Mouse (Mus musculus) liver, embryonic 15.5 days (tissue): ENCODE data around the gene 2610028H24Rik. TPM values are rescaled to one million over a fixed set of nuclear protein-coding genes. Genes with fewer than 3 reads are reported as not detected.

Experiments used
- ATAC-seq: fragments of 200-750 bp; cut with Nextera tagmentation; 2 replicates; pipeline ENCODE4 v1.8.0; 2017; ENCODE audit warnings: moderate number of reproducible peaks, mild to moderate bottlenecking, moderate library complexity; ENCODE audit not compliant: insufficient read depth
- H3K27ac ChIP-seq: fragments of 300-500 bp; sonication (generic); replicated peaks from 2 replicates; pipeline ENCODE4 v1.5.1; 2015; ENCODE audit warnings: mild to moderate bottlenecking, inconsistent platforms
- H3K27me3 ChIP-seq: fragments of 300-500 bp; sonication (generic); 2 replicates; pipeline ENCODE4 v1.6.1; 2015; ENCODE audit warnings: mild to moderate bottlenecking, inconsistent platforms
- H3K36me3 ChIP-seq: fragments of 300-500 bp; sonication (generic); replicated peaks from 2 replicates; pipeline ENCODE4 v1.6.1; 2015; ENCODE audit warnings: moderate library complexity, mild to moderate bottlenecking, inconsistent platforms
- H3K4me1 ChIP-seq: fragments of 300-500 bp; sonication (generic); replicated peaks from 2 replicates; pipeline ENCODE4 v1.6.1; 2015; ENCODE audit warnings: inconsistent platforms
- H3K4me2 ChIP-seq: fragments of 300-500 bp; sonication (generic); 2 replicates; pipeline ENCODE4 v1.6.1; 2015; ENCODE audit warnings: moderate library complexity, mild to moderate bottlenecking, inconsistent platforms
- H3K4me3 ChIP-seq: fragments of 300-500 bp; sonication (generic); replicated peaks from 2 replicates; pipeline ENCODE4 v1.5.1; 2015; ENCODE audit warnings: mild to moderate bottlenecking, inconsistent platforms
- H3K9ac ChIP-seq: fragments of 300-500 bp; sonication (generic); 2 replicates; pipeline ENCODE4 v1.6.1; 2015; ENCODE audit warnings: moderate library complexity, mild to moderate bottlenecking, inconsistent platforms
- H3K9me3 ChIP-seq: fragments of 300-500 bp; sonication (generic); replicated peaks from 2 replicates; pipeline ENCODE4 v1.6.1; 2016; ENCODE audit warnings: inconsistent platforms
- WGBS: fragments of 180-500 bp; shearing (Covaris S2); methylation state at CpG from one replicate; pipeline ENCODE4 v1.1.7; 2015; ENCODE audit warnings: mixed read lengths; ENCODE audit not compliant: insufficient replicate concordance; 5-methylcytosine and 5-hydroxymethylcytosine counted together
- polyA plus RNA-seq: library from polyadenylated mRNA; unstranded; fragments of >200 nt; fragmentation: Nextera tagmentation; extraction: Ambion mirVana; gene quantifications from 2 replicates; pipeline ENCODE4 v1.2.1, GENCODE M21; 2015

Gene 2610028H24Rik
- not detected in 2 replicates for polyA plus RNA-seq

DNA sequence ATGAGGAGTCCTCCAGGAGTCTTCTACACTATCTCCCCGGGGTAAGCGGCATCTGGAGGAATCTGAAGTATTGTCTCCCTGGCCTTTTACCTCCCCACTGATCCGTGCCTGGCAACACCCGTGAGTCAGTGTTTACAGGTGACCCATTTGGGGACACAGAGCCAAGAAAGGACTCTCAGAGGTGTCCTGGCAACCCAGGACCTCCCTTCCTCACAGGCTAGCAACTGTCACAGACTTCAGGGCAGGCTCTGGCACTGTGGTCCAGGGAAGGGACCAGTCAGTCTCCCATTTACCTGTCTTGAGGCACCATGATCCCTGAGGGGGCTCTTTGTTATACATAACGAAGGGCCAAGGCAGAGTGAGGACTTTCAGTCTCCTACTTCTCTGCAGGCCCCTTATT, at the start of gene 2610028H24Rik:
Gene 2610028H24Rik (plus strand): TSS at position 231 of the 400 bp plus-strand sequence.
- ATAC-seq, result no peak
- Histone ChIP-seq H3K4me1 (peaks cover 29% of the 10 kb centered on the region), H3K9ac (no peak within 1 kb of the TSS), H3K4me2 (no peak within 1 kb of the TSS), H3K27me3 (no peaks in the 10 kb centered on the region), H3K36me3 (no peaks in the 10 kb centered on the region), H3K27ac (no peak within 1 kb of the TSS), H3K9me3 (no peaks in the 10 kb centered on the region), H3K4me3 (no peak within 1 kb of the TSS)
- WGBS, result 59% methylated on average over 5 of the region's 5 CpGs

DNA sequence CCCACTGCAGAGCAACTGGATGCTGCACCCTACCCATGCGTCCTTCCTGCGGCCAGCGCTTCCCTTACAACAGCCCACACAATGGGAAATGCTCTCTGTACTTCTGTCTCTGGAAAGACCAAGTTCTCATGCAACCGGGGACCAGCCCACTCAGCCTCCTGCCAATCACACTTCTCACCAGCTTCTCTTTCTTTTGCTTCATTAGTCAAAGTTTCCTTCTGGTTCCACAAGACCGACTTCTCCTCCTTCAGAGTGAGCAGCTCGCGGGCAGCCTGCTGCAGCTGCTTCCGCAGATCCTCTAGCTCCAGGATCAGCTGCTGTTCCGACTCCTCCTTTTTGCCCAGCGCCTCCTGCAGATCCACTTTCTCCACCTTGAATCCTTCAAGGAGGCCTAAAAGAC, 40.4 kb upstream of the 2610028H24Rik start:
- Histone ChIP-seq H3K36me3 (peaks cover 89% of the 10 kb centered on the region), H3K27me3 (no peaks in the 10 kb centered on the region), H3K9me3 (no peaks in the 10 kb centered on the region), H3K4me3 (no peak overlapping the region), H3K4me1 (no peaks in the 10 kb centered on the region), H3K9ac (no peak overlapping the region), H3K4me2 (no peak overlapping the region), H3K27ac (no peak overlapping the region)
- WGBS, result 87% methylated on average over 10 of the region's 10 CpGs
- ATAC-seq, result no peak

DNA sequence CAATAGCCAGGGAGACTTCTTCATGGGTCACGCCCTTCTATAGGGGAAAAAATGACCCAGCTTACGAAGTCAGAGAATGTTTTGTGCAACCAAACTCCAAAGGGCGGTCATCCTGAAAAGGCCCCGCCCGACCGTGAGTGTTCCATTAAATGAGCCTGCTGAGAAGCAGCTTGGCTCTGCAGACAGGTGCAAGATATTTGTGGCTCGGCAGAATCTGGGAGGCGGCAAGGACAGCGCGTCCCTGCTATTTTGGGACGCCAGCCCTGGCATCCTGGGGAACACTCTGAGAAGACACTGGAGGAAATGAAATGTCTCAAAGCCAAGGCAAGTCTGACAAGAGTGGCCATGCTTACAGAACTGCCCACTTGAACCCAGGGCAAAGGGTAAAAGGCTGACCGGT, 32.1 kb upstream of the 2610028H24Rik start:
- ATAC-seq, result no peak

DNA sequence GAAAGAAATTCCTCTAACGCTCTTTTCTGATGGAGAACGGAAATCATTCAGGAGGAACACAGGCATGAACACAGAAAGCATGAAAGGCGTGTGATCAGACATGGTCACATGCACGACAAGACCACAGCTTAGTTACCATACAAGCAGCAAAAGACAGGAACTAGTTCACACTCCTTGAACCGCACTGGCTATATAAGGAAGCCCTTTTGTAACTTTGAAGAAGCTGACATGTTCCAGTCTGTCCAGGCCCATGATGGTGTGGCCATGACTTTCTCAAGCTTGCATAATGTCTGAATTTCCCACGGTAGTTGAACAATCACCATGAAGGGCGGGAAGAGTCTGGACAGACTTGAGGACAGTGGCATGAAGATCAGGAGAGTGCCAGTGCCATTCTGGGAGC, 23.2 kb upstream of the 2610028H24Rik start:
- Histone ChIP-seq H3K9ac (no peak overlapping the region), H3K4me2 (no peak overlapping the region), H3K27ac (no peak overlapping the region), H3K4me3 (no peak overlapping the region), H3K9me3 (no peaks in the 10 kb centered on the region), H3K36me3 (peaks cover 96% of the 10 kb centered on the region), H3K4me1 (no peaks in the 10 kb centered on the region), H3K27me3 (no peaks in the 10 kb centered on the region)
- 79% methylated on average over 7 of the region's 7 CpGs for WGBS
- no peak for ATAC-seq

More for the DNA sequence above, 32.1 kb upstream of the 2610028H24Rik start:
- no peak overlapping the region for H3K27ac ChIP-seq
- no peak overlapping the region for H3K4me2 ChIP-seq
- no peak overlapping the region for H3K4me3 ChIP-seq
- no peaks in the 10 kb centered on the region for H3K4me1 ChIP-seq
- H3K9ac ChIP-seq, result no peak overlapping the region
- H3K36me3 ChIP-seq, result peaks cover 99% of the 10 kb centered on the region
- 89% methylated on average over 12 of the region's 12 CpGs for WGBS
- H3K27me3 ChIP-seq, result no peaks in the 10 kb centered on the region
- H3K9me3 ChIP-seq, result no peaks in the 10 kb centered on the region

DNA sequence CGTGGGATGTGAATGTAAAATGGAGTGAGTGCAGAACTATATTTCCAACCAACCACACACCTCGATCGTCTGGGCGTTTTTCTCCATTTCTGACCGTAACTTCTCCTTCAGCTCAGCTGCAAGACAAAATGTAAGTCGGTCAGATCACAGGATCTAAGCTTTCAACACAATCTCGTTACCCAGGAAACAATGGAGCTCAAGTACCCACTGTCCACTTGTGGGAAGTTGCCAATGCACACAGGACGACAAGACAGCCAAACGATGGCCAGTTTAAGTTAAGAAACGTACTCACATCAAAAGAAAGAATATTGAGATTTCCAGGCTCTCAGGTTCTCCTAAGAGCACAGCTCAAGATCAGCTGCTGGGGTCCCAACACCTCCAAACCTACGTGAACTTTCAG, 15.0 kb upstream of the 2610028H24Rik start:
- Histone ChIP-seq H3K4me1 (no peaks in the 10 kb centered on the region), H3K36me3 (peaks cover 100% of the 10 kb centered on the region), H3K4me3 (no peak overlapping the region), H3K27me3 (no peaks in the 10 kb centered on the region), H3K9ac (no peak overlapping the region), H3K4me2 (no peak overlapping the region), H3K27ac (no peak overlapping the region), H3K9me3 (no peaks in the 10 kb centered on the region)
- 84% methylated on average over 11 of the region's 11 CpGs for WGBS
- ATAC-seq, result no peak

DNA sequence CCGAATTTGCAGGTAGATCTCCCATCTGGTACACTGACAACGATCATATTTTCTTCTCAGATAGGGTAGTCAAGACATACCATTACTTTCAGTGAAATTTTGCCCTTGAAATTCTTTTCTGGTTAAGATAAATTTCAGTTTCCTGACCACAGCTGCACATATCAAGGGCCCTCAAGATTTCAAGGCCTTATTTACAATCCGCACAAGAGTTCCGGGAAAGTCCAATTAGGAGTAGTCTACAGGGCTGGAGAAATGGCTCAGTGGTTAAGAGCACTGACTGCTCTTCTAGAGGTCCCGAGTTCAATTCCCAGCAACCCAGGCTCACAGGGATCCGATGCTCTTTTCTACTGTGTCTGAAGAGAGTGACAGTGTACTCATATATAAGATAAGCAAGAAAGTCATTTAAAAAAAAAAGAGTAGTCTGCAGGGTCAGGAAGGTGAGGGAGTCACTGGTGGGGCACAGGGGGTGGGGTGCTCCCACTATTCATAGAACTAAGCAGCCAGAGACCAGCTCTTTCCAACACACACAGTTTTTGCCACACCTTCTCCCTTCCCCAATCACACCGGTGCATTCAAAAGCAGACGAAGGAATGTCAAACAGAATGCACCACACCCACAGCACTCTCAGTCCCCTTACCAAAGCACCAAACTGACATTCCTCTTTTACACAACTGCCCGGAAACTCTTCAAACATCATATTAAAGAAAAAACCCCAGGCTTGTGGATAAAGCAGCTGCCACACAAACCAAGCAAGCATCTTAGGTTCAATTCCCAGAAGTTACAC, 9.6 kb upstream of the 2610028H24Rik start:
- H3K4me2 ChIP-seq, result no peak overlapping the region
- H3K27me3 ChIP-seq, result no peaks in the 10 kb centered on the region
- no peak for ATAC-seq
- H3K9ac ChIP-seq, result no peak overlapping the region
- H3K4me3 ChIP-seq, result no peak overlapping the region
- no peak overlapping the region for H3K27ac ChIP-seq
- H3K36me3 ChIP-seq, result peaks cover 62% of the 10 kb centered on the region
- H3K4me1 ChIP-seq, result peaks cover 29% of the 10 kb centered on the region
- 82% methylated on average over 9 of the region's 9 CpGs for WGBS
- H3K9me3 ChIP-seq, result no peaks in the 10 kb centered on the region

DNA sequence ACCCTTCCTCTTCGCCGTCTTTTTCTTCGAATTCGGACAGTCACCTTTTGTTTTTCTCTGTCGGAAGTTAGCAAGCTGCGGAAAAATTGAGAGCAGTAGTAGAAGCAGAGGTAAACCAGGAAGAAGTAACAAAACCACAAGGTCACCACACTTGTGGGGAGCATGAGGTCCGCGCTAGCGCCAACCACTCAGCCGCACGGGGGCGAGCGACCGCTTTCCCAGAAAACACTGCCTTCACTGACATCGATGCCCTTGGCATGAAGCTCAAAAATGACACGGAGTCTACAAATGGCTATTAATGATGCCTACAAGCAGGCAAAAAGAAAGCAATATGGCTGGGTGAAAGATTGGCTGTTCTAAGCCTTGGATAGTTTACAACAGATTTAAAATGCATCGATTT, 8.6 kb upstream of the 2610028H24Rik start, which contains the start of gene AC141477.1:
Gene AC141477.1 (minus strand): TSS at position 164 of the 400 bp plus-strand sequence.
- no peaks in the 10 kb centered on the region for H3K27me3 ChIP-seq
- H3K9me3 ChIP-seq, result no peaks in the 10 kb centered on the region
- WGBS, result 88% methylated on average over 17 of the region's 17 CpGs
- peak within 1 kb of the TSS; percentile 84 for H3K4me2 ChIP-seq
- H3K4me3 ChIP-seq, result peak within 1 kb of the TSS; percentile 81
- peaks cover 52% of the 10 kb centered on the region for H3K36me3 ChIP-seq
- ATAC-seq, result no peak
- peaks cover 32% of the 10 kb centered on the region for H3K4me1 ChIP-seq
- 0 out of 2 replicates have a peak within 1 kb of the TSS, but pooled peaks have one; percentile 80 for H3K9ac ChIP-seq
- H3K27ac ChIP-seq, result no peak within 1 kb of the TSS

DNA sequence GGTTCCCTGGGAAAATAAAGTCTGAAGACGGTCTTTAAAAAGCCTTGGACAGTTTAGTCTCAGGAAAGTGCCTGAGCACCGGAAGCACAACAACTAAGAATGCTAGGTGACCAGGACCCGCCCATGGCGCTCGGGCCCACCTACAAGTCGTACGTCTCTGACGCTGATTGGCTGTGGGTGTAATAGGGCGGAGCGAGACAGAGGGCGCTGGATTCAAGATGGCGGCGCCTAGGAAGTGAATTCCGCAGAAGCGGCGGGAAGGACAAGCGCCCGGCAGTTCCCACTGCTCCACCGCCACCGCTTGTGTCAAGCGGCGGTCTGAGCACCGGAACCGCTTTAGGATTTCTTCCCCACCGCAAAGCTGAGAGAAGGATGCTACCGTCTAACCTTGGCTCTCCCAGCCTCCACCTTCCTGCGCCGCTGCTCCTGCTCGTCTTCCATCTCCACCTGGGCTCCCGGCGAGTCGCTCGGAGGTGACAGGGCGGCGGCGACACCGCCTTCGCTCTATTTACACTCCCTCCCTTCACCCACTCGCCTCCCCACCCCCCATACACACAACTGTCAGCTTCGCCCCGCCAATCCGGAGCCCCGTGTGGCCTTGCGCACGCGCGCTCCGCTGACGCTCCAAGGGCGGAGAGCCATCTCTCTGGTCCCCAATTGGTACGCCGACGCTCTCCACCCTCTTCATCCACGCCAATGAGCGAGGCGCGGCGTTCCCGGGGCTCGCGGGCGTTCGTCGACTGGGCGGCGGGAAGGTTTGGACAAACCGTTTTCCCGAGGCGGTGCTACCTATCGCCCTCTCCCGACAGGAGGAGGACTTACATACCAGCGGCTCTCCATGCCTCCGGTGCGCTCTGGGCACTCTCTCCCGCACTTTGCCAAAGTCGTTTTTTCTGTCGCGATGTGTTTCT, 6.4 kb upstream of the 2610028H24Rik start, which contains the start of gene Pcnt:
Gene Pcnt (minus strand): TSS at position 609 of the 911 bp plus-strand sequence.
- H3K36me3 ChIP-seq, result peaks cover 30% of the 10 kb centered on the region
- peak; percentile 98 for ATAC-seq
- H3K4me1 ChIP-seq, result peaks cover 53% of the 10 kb centered on the region
- H3K27ac ChIP-seq, result peak within 1 kb of the TSS; percentile 97
- peak within 1 kb of the TSS; percentile 80 for H3K9ac ChIP-seq
- under 1% methylated on average over 78 of the region's 78 CpGs for WGBS
- H3K27me3 ChIP-seq, result no peaks in the 10 kb centered on the region
- no peaks in the 10 kb centered on the region for H3K9me3 ChIP-seq
- H3K4me2 ChIP-seq, result peak within 1 kb of the TSS; percentile 84
- H3K4me3 ChIP-seq, result peak within 1 kb of the TSS; percentile 81

DNA sequence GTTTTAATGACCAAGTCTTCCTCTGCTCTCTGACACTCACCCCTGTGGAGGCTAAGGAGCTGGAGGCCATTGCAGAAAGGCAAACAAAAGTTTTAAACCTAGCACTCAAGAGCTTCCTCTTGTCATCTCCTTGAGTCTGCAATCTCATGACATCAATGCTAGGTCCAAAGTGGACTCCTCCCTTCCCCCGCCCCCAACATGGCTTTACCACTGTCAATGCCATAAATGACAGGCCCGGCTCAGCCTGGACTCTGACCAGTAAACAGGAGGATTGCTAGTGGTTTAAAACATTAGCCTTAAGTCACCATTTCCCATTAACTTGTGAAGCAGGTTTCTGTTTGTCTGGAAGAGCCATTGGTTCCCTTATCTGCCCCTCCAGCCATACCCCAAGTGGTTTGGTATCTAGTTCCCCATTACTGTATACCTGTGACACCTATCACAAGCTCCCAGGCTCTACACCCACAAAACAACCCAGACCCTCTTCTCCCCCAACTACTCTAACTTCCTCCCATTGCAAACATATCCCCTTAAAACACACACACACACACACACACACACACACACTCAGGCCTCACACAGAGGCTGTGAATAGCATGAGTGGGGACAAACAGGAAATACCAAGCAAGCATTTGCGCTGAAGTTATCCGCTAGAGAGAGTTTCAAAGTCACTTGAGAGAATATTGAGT, 2.7 kb upstream of the 2610028H24Rik start:
- no peak overlapping the region for H3K4me3 ChIP-seq
- H3K9ac ChIP-seq, result no peak overlapping the region
- no peak overlapping the region for H3K4me2 ChIP-seq
- H3K4me1 ChIP-seq, result peaks cover 46% of the 10 kb centered on the region
- ATAC-seq, result no peak
- 16% methylated on average over 4 of the region's 4 CpGs for WGBS
- H3K27me3 ChIP-seq, result no peaks in the 10 kb centered on the region
- H3K9me3 ChIP-seq, result no peaks in the 10 kb centered on the region
- peak overlapping the region; percentile 46 for H3K27ac ChIP-seq
- H3K36me3 ChIP-seq, result no peaks in the 10 kb centered on the region

DNA sequence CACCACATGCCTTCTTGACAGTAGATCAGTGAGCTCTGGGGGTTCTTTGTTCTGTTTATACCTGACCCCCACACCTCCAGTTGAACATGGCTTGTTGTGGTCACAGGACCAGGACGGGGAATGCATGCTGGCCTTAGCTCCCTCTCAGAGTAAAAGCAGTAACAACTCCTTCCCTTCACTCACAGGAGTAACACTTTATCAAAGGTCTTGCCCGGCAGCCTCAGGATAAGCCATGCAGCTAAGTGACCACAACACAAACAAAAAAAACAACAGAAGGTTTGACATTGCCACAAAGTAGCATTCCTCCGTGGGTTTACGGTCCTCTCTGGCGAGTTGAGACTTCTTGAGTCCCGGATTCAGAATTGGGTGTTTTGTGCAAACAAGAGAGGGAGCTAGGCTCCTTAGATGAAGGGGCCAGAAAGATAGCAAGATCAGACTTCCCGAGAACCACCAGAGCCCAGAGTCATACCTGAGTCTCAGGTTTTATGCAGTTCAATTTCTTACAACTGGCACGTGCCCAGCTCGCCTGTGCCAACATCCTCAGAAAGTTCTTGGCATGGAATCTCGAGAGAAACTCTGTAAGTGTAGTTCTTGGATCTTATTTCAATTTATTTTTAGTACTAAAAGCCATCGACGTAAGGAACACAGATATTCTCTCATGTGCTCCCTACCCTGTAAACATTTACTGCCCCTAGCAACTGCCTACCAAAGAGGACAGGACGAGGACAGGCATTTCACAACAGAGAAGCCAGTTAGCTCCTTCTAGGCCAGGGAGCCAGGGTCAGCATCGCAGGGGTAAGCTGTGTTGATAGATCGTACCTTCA, 1.3 kb upstream of the 2610028H24Rik start:
- Histone ChIP-seq H3K27me3 (no peaks in the 10 kb centered on the region), H3K27ac (0 out of 2 replicates have a peak overlapping the region, but pooled peaks have one; percentile 24), H3K36me3 (no peaks in the 10 kb centered on the region), H3K9me3 (no peaks in the 10 kb centered on the region), H3K4me2 (no peak overlapping the region), H3K4me1 (peaks cover 38% of the 10 kb centered on the region), H3K4me3 (no peak overlapping the region), H3K9ac (no peak overlapping the region)
- no peak for ATAC-seq
- 64% methylated on average over 15 of the region's 15 CpGs for WGBS
